16 mouse cellular contexts compared by ENCODE assay signal in genomic region chr6:31731391-31731790, GRCm38 (mm10).
"Had no signal": no experiment of that assay in that cellular context is flagged by ENCODE, and none has a peak within 500 bp of the region (broad histone marks: within the 10 kb centered on the region; RNA-seq: fewer than 3 reads in every experiment).

No protein-coding gene starts in this region.

- H3K4me2 ChIP-seq: liver, embryonic 13.5 days; midbrain, embryonic 13.5 days; neural tube, embryonic 13.5 days had no signal

- H3K9me3 ChIP-seq: liver, embryonic 13.5 days; megakaryocyte, embryonic 14.5 days; midbrain, embryonic 10.5 days; midbrain, embryonic 13.5 days; neural tube, embryonic 13.5 days had no signal

- H3K36me3 ChIP-seq: liver, embryonic 13.5 days; midbrain, embryonic 10.5 days; midbrain, embryonic 13.5 days; neural tube, embryonic 13.5 days had no signal

- H3K27me3 ChIP-seq: liver, embryonic 13.5 days; midbrain, embryonic 13.5 days; neural tube, embryonic 13.5 days had no signal

- H3K4me1 ChIP-seq: liver, embryonic 13.5 days; megakaryocyte, embryonic 14.5 days; midbrain, embryonic 10.5 days; midbrain, embryonic 13.5 days; neural tube, embryonic 13.5 days had no signal

- H3K4me3 ChIP-seq: left cerebral cortex, adult 2 months; liver, embryonic 13.5 days; megakaryocyte, embryonic 14.5 days; midbrain, embryonic 10.5 days; midbrain, embryonic 13.5 days; myocyte; neural tube, embryonic 13.5 days had no signal

- H3K27ac ChIP-seq: left cerebral cortex, adult 2 months; liver, embryonic 13.5 days; midbrain, embryonic 10.5 days; midbrain, embryonic 13.5 days; neural tube, embryonic 13.5 days had no signal

- H3K9ac ChIP-seq: liver, embryonic 13.5 days; midbrain, embryonic 13.5 days; neural tube, embryonic 13.5 days had no signal

- DNase-seq: layer of hippocampus, postnatal 36 days; liver, embryonic 13.5 days; lung, adult 2 months; lung, postnatal 14 days; retina, postnatal 1 day; right cerebral cortex, postnatal 25 days; thymus, adult 18-20 months; thymus, postnatal 36 days had no signal

- ATAC-seq: intestine, postnatal 0 days; midbrain, embryonic 13.5 days; midbrain, embryonic 16.5 days had no signal
